Mouse (Mus musculus): ENCODE data around the gene Nfx1. TPM values are rescaled to one million over a fixed set of nuclear protein-coding genes. Genes with fewer than 3 reads are reported as not detected.
A peak's percentile ranks its signal among the peaks of the same experiment; 100 is the strongest.

Gene Nfx1
- total and polyA plus RNA-seq, 2 experiments from 2014 or later: 63.1 to 76.3 TPM

GRCm38 (mm10) chr4:41063351-41063750, 92.6 kb downstream of the Nfx1 start:
- TF ChIP-seq CTCF (IDR thresholded peaks at IDR 0.05): no peak
- Histone ChIP-seq H3K36me3 (ENCODE audit: insufficient read depth, low read length) (no peaks in the 10 kb centered on the region), H3K4me1 (ENCODE audit: insufficient read depth, low read length) (no peaks in the 10 kb centered on the region), H3K4me2 (ENCODE audit: low read depth, low read length, poor library complexity, severe bottlenecking) (no peak overlapping the region), H3K27ac (ENCODE audit: low read depth, low read length) (no peak overlapping the region), H3K4me3 (ENCODE audit: low read depth, low read length) (no peak overlapping the region), H3K9ac (replicated peaks; ENCODE audit: low read length, poor library complexity, severe bottlenecking) (no peak overlapping the region), H3K9me3 (ENCODE audit: low read length) (no peaks in the 10 kb centered on the region), H3K27me3 (ENCODE audit: insufficient read depth, low read length) (no peaks in the 10 kb centered on the region)
- DNase-seq (ENCODE audit: low spot score): no peak
- WGBS: 62% methylated on average over 3 of the region's 3 CpGs
- ATAC-seq (ENCODE audit: low FRiP score): no peak

GRCm38 (mm10) chr4:41063894-41064673, 93.4 kb downstream of the Nfx1 start:
- no peaks in the 10 kb centered on the region for H3K27me3 ChIP-seq (ENCODE audit: insufficient read depth, low read length)
- H3K4me1 ChIP-seq (ENCODE audit: insufficient read depth, low read length): no peaks in the 10 kb centered on the region
- no peak for ATAC-seq (ENCODE audit: low FRiP score)
- TF ChIP-seq CTCF (IDR thresholded peaks at IDR 0.05): peak; percentile 41
- H3K27ac ChIP-seq (ENCODE audit: low read depth, low read length): no peak overlapping the region
- H3K9ac ChIP-seq (replicated peaks; ENCODE audit: low read length, poor library complexity, severe bottlenecking): no peak overlapping the region
- no peaks in the 10 kb centered on the region for H3K9me3 ChIP-seq (ENCODE audit: low read length)
- H3K4me2 ChIP-seq (ENCODE audit: low read depth, low read length, poor library complexity, severe bottlenecking): peak overlapping the region; percentile 5; the same call in 1 of the 2 replicates
- H3K36me3 ChIP-seq (ENCODE audit: insufficient read depth, low read length): no peaks in the 10 kb centered on the region
- no peak for DNase-seq (ENCODE audit: low spot score)
- H3K4me3 ChIP-seq (ENCODE audit: low read depth, low read length): no peak overlapping the region
- 24% methylated on average over 16 of the region's 16 CpGs for WGBS

GRCm38 (mm10) chr4:41065196-41065595, 94.5 kb downstream of the Nfx1 start:
- ATAC-seq (ENCODE audit: low FRiP score): no peak
- WGBS: 85% methylated on average over 4 of the region's 4 CpGs
- Histone ChIP-seq H3K9me3 (ENCODE audit: low read length) (no peaks in the 10 kb centered on the region), H3K4me1 (ENCODE audit: insufficient read depth, low read length) (no peaks in the 10 kb centered on the region), H3K36me3 (ENCODE audit: insufficient read depth, low read length) (no peaks in the 10 kb centered on the region), H3K9ac (replicated peaks; ENCODE audit: low read length, poor library complexity, severe bottlenecking) (no peak overlapping the region), H3K27ac (ENCODE audit: low read depth, low read length) (no peak overlapping the region), H3K4me2 (ENCODE audit: low read depth, low read length, poor library complexity, severe bottlenecking) (no peak overlapping the region), H3K27me3 (ENCODE audit: insufficient read depth, low read length) (no peaks in the 10 kb centered on the region), H3K4me3 (ENCODE audit: low read depth, low read length) (no peak overlapping the region)
- TF ChIP-seq CTCF (IDR thresholded peaks at IDR 0.05): no peak
- DNase-seq (ENCODE audit: low spot score): no peak

- TF ChIP-seq CTCF (IDR thresholded peaks at IDR 0.05): no peak
- Histone ChIP-seq H3K9ac (replicated peaks; ENCODE audit: low read length, poor library complexity, severe bottlenecking) (no peak overlapping the region), H3K27ac (ENCODE audit: low read depth, low read length) (no peak overlapping the region), H3K4me3 (ENCODE audit: low read depth, low read length) (no peak overlapping the region), H3K9me3 (ENCODE audit: low read length) (no peaks in the 10 kb centered on the region), H3K27me3 (ENCODE audit: insufficient read depth, low read length) (no peaks in the 10 kb centered on the region), H3K4me1 (ENCODE audit: insufficient read depth, low read length) (no peaks in the 10 kb centered on the region), H3K4me2 (ENCODE audit: low read depth, low read length, poor library complexity, severe bottlenecking) (no peak overlapping the region), H3K36me3 (ENCODE audit: insufficient read depth, low read length) (no peaks in the 10 kb centered on the region)
- ATAC-seq (ENCODE audit: low FRiP score) (no peak), DNase-seq (ENCODE audit: low spot score) (peak; percentile 8)
- 71% methylated on average over 14 of the region's 14 CpGs for WGBS
Measured at GRCm38 (mm10) chr4:41071500-41072429, 101.1 kb downstream of the Nfx1 start.

- ATAC-seq (ENCODE audit: low FRiP score) (no peak), DNase-seq (ENCODE audit: low spot score) (no peak)
- Histone ChIP-seq H3K9ac (replicated peaks; ENCODE audit: low read length, poor library complexity, severe bottlenecking) (no peak overlapping the region), H3K4me1 (ENCODE audit: insufficient read depth, low read length) (no peaks in the 10 kb centered on the region), H3K4me3 (ENCODE audit: low read depth, low read length) (no peak overlapping the region), H3K27ac (ENCODE audit: low read depth, low read length) (no peak overlapping the region), H3K27me3 (ENCODE audit: insufficient read depth, low read length) (no peaks in the 10 kb centered on the region), H3K36me3 (ENCODE audit: insufficient read depth, low read length) (no peaks in the 10 kb centered on the region), H3K4me2 (ENCODE audit: low read depth, low read length, poor library complexity, severe bottlenecking) (no peak overlapping the region), H3K9me3 (ENCODE audit: low read length) (no peaks in the 10 kb centered on the region)
- 82% methylated on average over 12 of the region's 12 CpGs for WGBS
- no peak for TF ChIP-seq CTCF (IDR thresholded peaks at IDR 0.05)
Measured at GRCm38 (mm10) chr4:41073008-41073817, 102.5 kb downstream of the Nfx1 start.

All from midbrain, postnatal 0 days (tissue).